Mouse (Mus musculus) lung, embryonic 16.5 days (tissue): Measurements from ENCODE around the gene Tial1. TPM values are rescaled to one million over a fixed set of nuclear protein-coding genes. Genes with fewer than 3 reads are reported as not detected.

Experiments used
- ATAC-seq: fragments of 200-750 bp; cut with Nextera tagmentation; 2 replicates; pipeline ENCODE4 v1.8.0; 2017; ENCODE audit warnings: low read depth, mild to moderate bottlenecking, moderate library complexity
- H3K27ac ChIP-seq: fragments of 300-500 bp; sonication (generic); 2 replicates; pipeline ENCODE4 v1.5.1; 2014; ENCODE audit warnings: mild to moderate bottlenecking, control low read depth, low read length
- H3K27me3 ChIP-seq: fragments of 300-500 bp; sonication (generic); 2 replicates; pipeline ENCODE4 v1.6.1; 2014; ENCODE audit warnings: low read depth, low read length, mixed read lengths; ENCODE audit not compliant: control insufficient read depth, insufficient read depth
- H3K36me3 ChIP-seq: fragments of 300-500 bp; sonication (generic); 2 replicates; pipeline ENCODE4 v1.6.1; 2014; ENCODE audit warnings: low read length; ENCODE audit not compliant: control insufficient read depth, insufficient read depth
- H3K4me1 ChIP-seq: fragments of 300-500 bp; sonication (generic); replicated peaks from 2 replicates; pipeline ENCODE4 v1.6.1; 2014; ENCODE audit warnings: low read length, mixed read lengths; ENCODE audit not compliant: control insufficient read depth, insufficient read depth
- H3K4me2 ChIP-seq: fragments of 300-500 bp; sonication (generic); 2 replicates; pipeline ENCODE4 v1.6.1; 2014; ENCODE audit warnings: low read depth, low read length, control low read depth
- H3K4me3 ChIP-seq: fragments of 300-500 bp; sonication (generic); 2 replicates; pipeline ENCODE4 v1.5.1; 2014; ENCODE audit warnings: mild to moderate bottlenecking, low read length, control low read depth
- H3K9ac ChIP-seq: fragments of 300-500 bp; sonication (generic); 2 replicates; pipeline ENCODE4 v1.6.1; 2014; ENCODE audit warnings: low read length, control low read depth
- H3K9me3 ChIP-seq: fragments of 300-500 bp; sonication (generic); 2 replicates; pipeline ENCODE4 v1.6.1; 2016; ENCODE audit warnings: low read length; ENCODE audit not compliant: control insufficient read depth
- WGBS: fragments of 180-500 bp; shearing (Covaris S2); extraction: QIAGEN DNeasy Blood & Tissue Kit; methylation state at CpG from one replicate; pipeline ENCODE4 v1.1.7; 2014; 5-methylcytosine and 5-hydroxymethylcytosine counted together
- polyA plus RNA-seq: library from polyadenylated mRNA; unstranded; fragments of >200 nt; fragmentation: Nextera tagmentation; extraction: Ambion mirVana; gene quantifications from 2 replicates; pipeline ENCODE4 v1.2.1, GENCODE M21; 2015

Tial1 gene
- polyA plus RNA-seq, 1 experiment from 2014 or later, result 27.1 TPM

GRCm38 (mm10) chr7:128459791-128460130 is 1.8 kb downstream of the Tial1 start:
- peak overlapping the region; percentile 76 for H3K4me3 ChIP-seq
- H3K9ac ChIP-seq, result peak overlapping the region; percentile 86
- peak overlapping the region; percentile 31; the same call in 1 of the 2 replicates for H3K27ac ChIP-seq
- peaks cover 10% of the 10 kb centered on the region for H3K4me1 ChIP-seq
- peak overlapping the region; percentile 68 for H3K4me2 ChIP-seq
- no peaks in the 10 kb centered on the region for H3K9me3 ChIP-seq
- WGBS, result 14% methylated on average over 4 of the region's 4 CpGs
- ATAC-seq, result no peak
- H3K36me3 ChIP-seq, result no peaks in the 10 kb centered on the region
- H3K27me3 ChIP-seq, result no peaks in the 10 kb centered on the region

GRCm38 (mm10) chr7:128458011-128458410 is 3.5 kb downstream of the Tial1 start:
- H3K27ac ChIP-seq, result no peak overlapping the region

GRCm38 (mm10) chr7:128452731-128453130 is 8.8 kb downstream of the Tial1 start:
- peaks cover 2% of the 10 kb centered on the region; the same call in 1 of the 2 replicates for H3K4me1 ChIP-seq
- ATAC-seq, result no peak
- no peak overlapping the region for H3K4me3 ChIP-seq
- H3K9ac ChIP-seq, result no peak overlapping the region
- H3K4me2 ChIP-seq, result no peak overlapping the region
- no peak overlapping the region for H3K27ac ChIP-seq
- H3K36me3 ChIP-seq, result peaks cover 13% of the 10 kb centered on the region; the same call in 1 of the 2 replicates
- H3K9me3 ChIP-seq, result no peaks in the 10 kb centered on the region
- H3K27me3 ChIP-seq, result no peaks in the 10 kb centered on the region
- 86% methylated on average over 1 of the region's 1 CpGs for WGBS

More at GRCm38 (mm10) chr7:128458011-128458410, 3.5 kb downstream of the Tial1 start:
- Histone ChIP-seq H3K27me3 (no peaks in the 10 kb centered on the region), H3K9ac (no peak overlapping the region), H3K9me3 (no peaks in the 10 kb centered on the region), H3K4me1 (peaks cover 10% of the 10 kb centered on the region), H3K36me3 (peaks cover 8% of the 10 kb centered on the region; the same call in 1 of the 2 replicates), H3K4me3 (no peak overlapping the region), H3K4me2 (no peak overlapping the region)
- no peak for ATAC-seq

GRCm38 (mm10) chr7:128440584-128440983 is 20.9 kb downstream of the Tial1 start:
- no peaks in the 10 kb centered on the region for H3K27me3 ChIP-seq
- H3K36me3 ChIP-seq, result peaks cover 29% of the 10 kb centered on the region
- 70% methylated on average over 2 of the region's 2 CpGs for WGBS
- no peak overlapping the region for H3K4me3 ChIP-seq
- no peaks in the 10 kb centered on the region for H3K4me1 ChIP-seq
- no peak for ATAC-seq
- no peak overlapping the region for H3K27ac ChIP-seq
- H3K4me2 ChIP-seq, result no peak overlapping the region
- H3K9ac ChIP-seq, result no peak overlapping the region
- no peaks in the 10 kb centered on the region for H3K9me3 ChIP-seq

GRCm38 (mm10) chr7:128439251-128439650 is 22.3 kb downstream of the Tial1 start:
- H3K4me1 ChIP-seq, result no peaks in the 10 kb centered on the region
- H3K27me3 ChIP-seq, result no peaks in the 10 kb centered on the region
- H3K36me3 ChIP-seq, result peaks cover 23% of the 10 kb centered on the region
- no peak overlapping the region for H3K4me3 ChIP-seq
- ATAC-seq, result no peak
- no peak overlapping the region for H3K4me2 ChIP-seq
- H3K27ac ChIP-seq, result no peak overlapping the region
- WGBS, result 88% methylated on average over 6 of the region's 6 CpGs
- no peaks in the 10 kb centered on the region for H3K9me3 ChIP-seq
- H3K9ac ChIP-seq, result no peak overlapping the region

GRCm38 (mm10) chr7:128438131-128438530 is 23.4 kb downstream of the Tial1 start:
- H3K9ac ChIP-seq, result no peak overlapping the region
- H3K4me2 ChIP-seq, result no peak overlapping the region
- no peak for ATAC-seq

GRCm38 (mm10) chr7:128433213-128433612 is 28.3 kb downstream of the Tial1 start:
- H3K36me3 ChIP-seq, result no peaks in the 10 kb centered on the region
- H3K4me2 ChIP-seq, result no peak overlapping the region
- no peak overlapping the region for H3K9ac ChIP-seq
- H3K9me3 ChIP-seq, result no peaks in the 10 kb centered on the region
- WGBS, result 31% methylated on average over 1 of the region's 1 CpGs
- no peak overlapping the region for H3K4me3 ChIP-seq
- 0 out of 2 replicates have a peak, but pooled peaks have one; percentile 36 for ATAC-seq
- no peaks in the 10 kb centered on the region for H3K4me1 ChIP-seq
- no peak overlapping the region for H3K27ac ChIP-seq
- H3K27me3 ChIP-seq, result no peaks in the 10 kb centered on the region

More at GRCm38 (mm10) chr7:128438131-128438530, 23.4 kb downstream of the Tial1 start:
- H3K27me3 ChIP-seq, result no peaks in the 10 kb centered on the region
- H3K36me3 ChIP-seq, result peaks cover 16% of the 10 kb centered on the region
- H3K4me1 ChIP-seq, result no peaks in the 10 kb centered on the region
- no peaks in the 10 kb centered on the region for H3K9me3 ChIP-seq
- no peak overlapping the region for H3K27ac ChIP-seq
- H3K4me3 ChIP-seq, result no peak overlapping the region

- Histone ChIP-seq H3K27ac (no peak overlapping the region), H3K9me3 (no peaks in the 10 kb centered on the region), H3K36me3 (no peaks in the 10 kb centered on the region), H3K4me3 (no peak overlapping the region), H3K4me2 (no peak overlapping the region), H3K4me1 (no peaks in the 10 kb centered on the region), H3K9ac (no peak overlapping the region), H3K27me3 (no peaks in the 10 kb centered on the region)
- WGBS, result 60% methylated on average over 10 of the region's 10 CpGs
- no peak for ATAC-seq
Observed at GRCm38 (mm10) chr7:128432574-128432973, 28.9 kb downstream of the Tial1 start.

- H3K4me3 ChIP-seq, result no peak overlapping the region
- 68% methylated on average over 3 of the region's 3 CpGs for WGBS
- H3K9me3 ChIP-seq, result no peaks in the 10 kb centered on the region
- H3K4me2 ChIP-seq, result no peak overlapping the region
- no peaks in the 10 kb centered on the region for H3K36me3 ChIP-seq
- peaks cover 28% of the 10 kb centered on the region for H3K27me3 ChIP-seq
- peaks cover 5% of the 10 kb centered on the region; the same call in 1 of the 2 replicates for H3K4me1 ChIP-seq
- no peak for ATAC-seq
- H3K27ac ChIP-seq, result no peak overlapping the region
- H3K9ac ChIP-seq, result no peak overlapping the region
Observed at GRCm38 (mm10) chr7:128422491-128422890, 39.0 kb downstream of the Tial1 start.

- 76% methylated on average over 7 of the region's 7 CpGs for WGBS
- Histone ChIP-seq H3K27me3 (peaks cover 28% of the 10 kb centered on the region), H3K9ac (no peak overlapping the region), H3K4me3 (no peak overlapping the region), H3K36me3 (no peaks in the 10 kb centered on the region), H3K4me1 (peaks cover 9% of the 10 kb centered on the region), H3K27ac (no peak overlapping the region), H3K4me2 (no peak overlapping the region), H3K9me3 (no peaks in the 10 kb centered on the region)
- ATAC-seq, result no peak
Observed at GRCm38 (mm10) chr7:128421701-128422100, 39.8 kb downstream of the Tial1 start.
